8 mouse cellular contexts compared by ENCODE assay signal in the genomic region with DNA sequence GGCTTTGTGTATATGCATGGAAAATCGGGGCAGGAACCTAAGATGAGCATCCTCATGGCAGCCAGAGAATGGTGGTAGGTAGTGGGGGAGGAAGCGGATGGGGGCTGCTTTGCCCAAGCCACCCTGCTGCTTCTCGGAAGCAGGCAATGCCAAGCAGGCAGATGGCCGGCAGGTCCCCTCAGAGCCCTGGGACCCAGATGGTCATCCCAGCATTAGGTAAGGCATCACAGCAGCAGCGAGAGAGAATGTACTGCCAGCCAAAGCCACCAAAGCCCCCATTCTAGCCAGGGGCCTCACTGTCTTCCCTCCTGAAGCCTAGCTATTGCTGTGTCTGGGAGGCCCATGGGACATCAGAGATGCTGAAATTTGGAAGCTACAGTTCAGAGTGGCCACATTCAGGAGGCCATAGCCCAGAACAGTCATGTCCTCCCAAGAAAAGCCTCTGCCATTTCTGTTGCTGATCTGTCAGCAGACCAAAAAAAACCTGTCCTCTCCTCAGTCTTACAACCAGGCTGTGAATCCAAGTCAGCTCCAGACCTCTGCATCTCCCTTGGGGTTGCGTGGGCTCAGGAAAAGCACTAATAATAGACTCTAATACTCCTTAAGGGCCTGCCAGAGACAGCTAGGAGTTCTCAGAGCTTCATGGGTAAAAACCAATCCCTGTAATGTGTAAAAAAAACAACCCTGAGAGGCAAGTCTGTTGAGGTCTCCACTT.
DNase-seq lines count a peak whose midpoint lies in the region; ATAC-seq lines count a peak whose summit lies in the region.

No protein-coding gene starts in this region.

- DNase-seq in heart, adult 11 months, result peak; percentile 91
- DNase-seq in heart, postnatal 4 days, result no peak
- peak; percentile 62 for DNase-seq in MN1 (ENCODE audit: low spot score)
- DNase-seq in embryonic facial prominence, embryonic 10.5 days (ENCODE audit: low spot score), result no peak
- DNase-seq in gastrocnemius, postnatal 25 days, result no peak
- DNase-seq in embryo, embryonic 10 days (ENCODE audit: low spot score), result no peak
- no peak for DNase-seq in thymus, postnatal 14 days

- H3K4me1 ChIP-seq in embryonic facial prominence, embryonic 10.5 days, result peaks cover 27% of the 10 kb centered on the region
- H3K4me1 ChIP-seq in hindbrain, embryonic 15.5 days (replicated peaks), result peaks cover 35% of the 10 kb centered on the region

- H3K36me3 ChIP-seq in embryonic facial prominence, embryonic 10.5 days (replicated peaks), result peaks cover 8% of the 10 kb centered on the region; the same call in 1 of the 2 replicates
- no peaks in the 10 kb centered on the region for H3K36me3 ChIP-seq in hindbrain, embryonic 15.5 days

- H3K4me3 ChIP-seq in embryonic facial prominence, embryonic 10.5 days, result no peak overlapping the region
- H3K4me3 ChIP-seq in hindbrain, embryonic 15.5 days, result no peak overlapping the region

- H3K9me3 ChIP-seq in embryonic facial prominence, embryonic 10.5 days, result peaks cover 5% of the 10 kb centered on the region; the same call in 1 of the 2 replicates
- H3K9me3 ChIP-seq in hindbrain, embryonic 15.5 days, result no peaks in the 10 kb centered on the region

- H3K27ac ChIP-seq in embryonic facial prominence, embryonic 10.5 days (replicated peaks), result 0 out of 2 replicates have a peak overlapping the region, but pooled peaks have one; percentile 77
- peak overlapping the region; percentile 46 for H3K27ac ChIP-seq in hindbrain, embryonic 15.5 days (replicated peaks)

- no peak for ATAC-seq in hindbrain, embryonic 15.5 days (ENCODE audit: low FRiP score, low read depth)

- no peak overlapping the region for H3K4me2 ChIP-seq in hindbrain, embryonic 15.5 days

- no peak overlapping the region for H3K9ac ChIP-seq in hindbrain, embryonic 15.5 days

- no peaks in the 10 kb centered on the region for H3K27me3 ChIP-seq in embryonic facial prominence, embryonic 10.5 days (replicated peaks; ENCODE audit: low read depth, poor library complexity, severe bottlenecking)
- no peaks in the 10 kb centered on the region for H3K27me3 ChIP-seq in hindbrain, embryonic 15.5 days

- WGBS in embryonic facial prominence, embryonic 10.5 days, result 87% methylated on average over 6 of the region's 6 CpGs
- 76% methylated on average over 6 of the region's 6 CpGs for WGBS in hindbrain, embryonic 15.5 days

Comparison
In these comparisons a context has a peak if more than half of its experiments do, and no peak if none do; other contexts are left out.
1. DNase-seq: peak in heart, adult 11 months (single experiment) and MN1 (single experiment); none in heart, postnatal 4 days (single experiment), embryonic facial prominence, embryonic 10.5 days (single experiment), gastrocnemius, postnatal 25 days (single experiment), embryo, embryonic 10 days (single experiment) and thymus, postnatal 14 days (single experiment).